Mouse (Mus musculus) lung, postnatal 0 days (tissue): ENCODE measurements around the gene Cd101.

ENCODE experiments used
- CTCF ChIP-seq: IDR thresholded peaks from 2 replicates; pipeline ENCODE4 v1.5.1; 2016; ENCODE audit warnings: antibody characterized with exemption, mild to moderate bottlenecking
- EP300 ChIP-seq: IDR thresholded peaks from 2 replicates; pipeline ENCODE4 v1.6.1; 2016; ENCODE audit warnings: antibody characterized with exemption, mild to moderate bottlenecking, control low read depth

DNA sequence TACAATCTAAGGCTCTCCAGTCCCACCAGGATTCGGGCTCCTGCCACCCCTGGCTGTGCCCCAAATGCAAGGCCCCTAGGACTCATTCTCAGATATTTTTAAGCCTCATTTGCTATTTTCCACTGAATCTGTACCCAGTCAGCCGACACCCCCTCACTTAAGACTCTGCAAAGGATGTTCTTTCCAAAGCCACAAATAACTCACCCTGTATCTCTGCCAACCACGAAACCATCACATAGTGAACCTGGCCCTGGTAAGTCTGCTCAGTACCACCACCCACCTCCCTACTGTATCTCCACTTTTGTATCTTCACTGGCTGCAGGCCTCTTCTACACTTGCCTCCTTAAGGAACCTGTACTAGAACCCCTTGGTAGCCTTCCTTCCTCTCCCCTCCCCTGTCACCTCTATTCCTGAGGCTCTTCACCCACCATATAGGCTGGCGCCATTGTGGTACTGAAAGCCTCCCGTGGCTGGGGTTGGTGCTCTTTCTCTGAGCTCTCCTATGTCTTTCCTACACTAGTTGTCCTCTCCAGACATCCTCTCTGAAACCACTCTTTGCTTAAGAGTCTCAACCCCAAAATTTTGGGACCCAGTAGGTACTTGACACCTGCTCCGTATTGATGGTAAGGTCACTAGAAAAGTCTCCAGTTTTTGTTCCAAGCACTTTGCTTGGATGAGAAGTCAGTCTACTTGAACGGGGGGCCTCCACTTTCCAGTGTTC lies 32.7 kb upstream of the Cd101 start:
- TF ChIP-seq CTCF (no peak), EP300 (no peak)
